14 mouse cellular contexts compared by ENCODE assay signal in genomic region chr10:119596822-119597221, GRCm38 (mm10).
"Had no signal": no experiment of that assay in that cellular context is flagged by ENCODE, and none has a peak within 500 bp of the region (broad histone marks: within the 10 kb centered on the region; RNA-seq: fewer than 3 reads in every experiment).

No protein-coding gene starts in this region.

- H3K4me1 ChIP-seq: liver, embryonic 12.5 days; liver, embryonic 15.5 days; lung, embryonic 15.5 days; stomach, embryonic 15.5 days had no signal

- H3K36me3 ChIP-seq: liver, embryonic 12.5 days; liver, embryonic 15.5 days; lung, embryonic 15.5 days; stomach, embryonic 15.5 days had no signal

- H3K4me3 ChIP-seq: layer of hippocampus, adult 2 months; liver, embryonic 12.5 days; liver, embryonic 15.5 days; lung, embryonic 15.5 days; stomach, embryonic 15.5 days had no signal

- H3K27me3 ChIP-seq: liver, embryonic 12.5 days; liver, embryonic 15.5 days; lung, embryonic 15.5 days; stomach, embryonic 15.5 days had no signal

- H3K9me3 ChIP-seq: liver, embryonic 15.5 days; lung, embryonic 15.5 days; stomach, embryonic 15.5 days had no signal

- H3K4me2 ChIP-seq: liver, embryonic 12.5 days; liver, embryonic 15.5 days; lung, embryonic 15.5 days; midbrain, embryonic 11.5 days; stomach, embryonic 15.5 days had no signal

- H3K9ac ChIP-seq: liver, embryonic 12.5 days; liver, embryonic 15.5 days; lung, embryonic 15.5 days; stomach, embryonic 15.5 days had no signal

- DNase-seq: kidney, postnatal 25 days; layer of hippocampus, adult 9-11 months; liver; lung, postnatal 14 days; lung, postnatal 4 days; midbrain, embryonic 14.5 days; thymus, postnatal 25 days had no signal

- ATAC-seq: liver, embryonic 12.5 days had no signal

- H3K27ac ChIP-seq: kidney, postnatal 0 days; layer of hippocampus, adult 2 months; liver, embryonic 12.5 days; liver, embryonic 15.5 days; lung, embryonic 15.5 days; stomach, embryonic 15.5 days had no signal
